Mouse (Mus musculus): Measurements from ENCODE around the gene Brd9.
"Not testable (repeated sequence)": the region's sequence is repeated elsewhere in the genome, so short reads cannot be mapped to it uniquely, and the experiment has no call there.

The Brd9 gene

DNA sequence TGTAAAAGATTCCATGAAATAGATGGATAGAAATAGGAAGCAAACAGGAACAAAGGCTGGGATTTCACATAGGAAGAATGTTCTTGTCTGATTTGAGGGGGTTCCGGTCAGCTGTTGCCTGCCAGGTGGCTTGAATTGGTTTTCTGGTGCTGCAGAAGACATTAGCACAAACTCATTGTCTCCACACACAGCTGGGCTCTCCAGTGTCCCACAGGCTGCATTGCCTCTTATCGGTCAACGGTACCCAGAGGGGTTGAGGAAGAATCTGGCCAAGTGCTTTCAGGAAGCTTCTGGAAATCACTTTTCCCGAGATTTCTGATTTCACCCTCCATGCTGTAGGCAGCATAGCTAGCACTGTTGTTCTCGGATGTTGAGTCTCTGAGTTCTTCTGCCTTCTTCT lies 53.7 kb downstream of the Brd9 start:
- DNase-seq, result no peak

DNA sequence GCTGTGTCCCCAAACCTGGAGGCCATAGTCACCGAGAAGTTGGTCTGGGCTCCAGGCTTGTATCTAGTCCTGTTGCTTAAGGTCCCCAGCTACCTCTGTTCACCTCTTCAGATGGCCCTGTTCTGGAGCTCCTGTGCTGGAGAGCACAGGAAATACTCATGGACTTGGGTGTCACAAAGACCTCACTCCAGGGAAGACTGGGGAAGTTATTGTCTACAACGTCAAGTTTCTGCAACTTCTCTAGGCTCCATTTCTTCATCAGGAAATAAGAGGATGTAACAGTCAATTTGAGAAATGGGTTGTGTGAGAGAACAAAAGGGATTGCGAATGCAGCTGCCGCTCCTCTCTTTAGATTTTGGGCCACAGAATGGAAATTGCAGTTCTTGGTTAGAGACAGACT lies 58.8 kb downstream of the Brd9 start:
- DNase-seq, result no peak

- no peak for DNase-seq
Measured at GRCm38 (mm10) chr13:74000519-74000918, 62.9 kb downstream of the Brd9 start.

DNA sequence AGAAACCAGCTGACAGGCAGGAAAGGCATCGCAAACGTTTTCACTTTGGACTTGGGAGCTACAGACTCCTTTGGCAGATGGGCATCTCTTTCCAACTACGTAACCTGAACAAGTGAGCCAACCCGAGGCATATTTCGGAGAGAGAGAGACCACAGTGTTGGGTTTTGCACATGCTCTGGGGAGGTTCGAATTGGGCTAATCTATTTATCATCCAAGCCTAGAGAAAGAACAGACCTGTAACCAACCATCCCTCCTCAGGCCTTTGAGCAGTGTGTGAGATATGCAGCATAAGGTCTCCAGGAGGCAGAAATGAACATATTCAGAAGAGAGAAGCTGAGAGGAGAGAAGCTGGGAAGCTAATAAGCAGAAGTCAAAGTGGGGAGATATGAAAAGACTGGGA lies 63.4 kb downstream of the Brd9 start:
- no peak for DNase-seq

DNA sequence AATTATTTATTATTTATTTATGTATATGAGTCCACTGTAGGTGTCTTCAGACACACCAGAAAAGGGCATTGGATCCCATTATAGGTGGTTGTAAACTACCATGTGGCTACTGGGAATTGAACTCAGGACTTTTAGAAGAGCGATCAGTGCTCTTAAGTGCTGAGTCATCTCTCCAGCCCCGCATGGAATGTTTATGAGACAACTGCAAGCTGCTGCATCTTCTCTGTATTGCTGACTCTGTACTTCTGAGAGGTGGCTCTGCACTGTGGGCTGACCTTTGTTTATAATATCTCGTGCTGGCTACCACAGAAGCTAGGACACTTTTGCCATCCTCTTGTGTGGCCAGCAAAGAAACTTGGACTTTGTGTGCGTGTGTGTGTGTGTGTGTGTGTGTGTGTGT lies 63.9 kb downstream of the Brd9 start:
- no peak for DNase-seq

GRCm38 (mm10) chr13:74006881-74007280 lies 69.3 kb downstream of the Brd9 start:
- DNase-seq, result not testable (repeated sequence)

DNA sequence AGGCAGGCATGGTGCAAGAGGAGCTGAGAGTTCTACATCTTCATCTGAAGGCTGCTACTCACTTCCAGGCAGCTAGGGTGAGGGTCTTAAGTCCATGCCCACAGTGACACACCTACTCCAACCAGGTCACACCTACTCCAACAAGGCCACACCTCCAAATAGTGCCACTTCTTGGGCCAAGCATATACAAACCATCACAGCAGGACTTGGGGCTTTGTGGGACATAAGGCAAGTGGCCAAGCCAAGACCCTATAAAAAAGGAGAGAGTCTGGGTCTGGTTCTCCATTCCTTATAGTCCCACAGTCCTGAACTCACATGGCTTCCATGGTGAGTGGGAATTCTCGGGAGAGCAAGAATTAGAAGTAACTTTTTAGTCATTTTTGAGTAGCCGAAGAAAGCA lies 70.6 kb downstream of the Brd9 start:
- not testable (repeated sequence) for DNase-seq

GRCm38 (mm10) chr13:74008948-74009718 lies 71.5 kb downstream of the Brd9 start, which contains the start of gene Tppp:
Gene Tppp, plus strand, starts transcription at chr13:74009407.
- DNase-seq, result peak; percentile 93

GRCm38 (mm10) chr13:74009791-74010614 lies 72.4 kb downstream of the Brd9 start:
- peak; percentile 63 for DNase-seq
